ENCODE assay signal across 20 mouse cellular contexts in genomic region chr1:75455948-75456347, GRCm38 (mm10). TPM values are rescaled to one million over a fixed set of nuclear protein-coding genes. Genes with fewer than 3 reads are reported as not detected.
A peak's percentile ranks its signal among the peaks of the same experiment; 100 is the strongest.
DNase-seq lines count a peak whose midpoint lies in the region; ATAC-seq lines count a peak whose summit lies in the region.
"Had no signal": no experiment of that assay in that cellular context is flagged by ENCODE, and none has a peak within 500 bp of the region (broad histone marks: within the 10 kb centered on the region; RNA-seq: fewer than 3 reads in every experiment).

No protein-coding gene starts in this region.

- no peaks in the 10 kb centered on the region for H3K36me3 ChIP-seq in forebrain, embryonic 11.5 days (ENCODE audit: control insufficient read depth, insufficient read depth, low read length)
- no peaks in the 10 kb centered on the region for H3K36me3 ChIP-seq in hindbrain, embryonic 10.5 days
- no peaks in the 10 kb centered on the region for H3K36me3 ChIP-seq in midbrain, embryonic 11.5 days (ENCODE audit: control insufficient read depth, insufficient read depth, low read length)
- no peaks in the 10 kb centered on the region for H3K36me3 ChIP-seq in neural tube, embryonic 13.5 days
- H3K36me3 ChIP-seq: stomach, embryonic 15.5 days had no signal

- H3K27me3 ChIP-seq in forebrain, embryonic 11.5 days (ENCODE audit: control insufficient read depth, insufficient read depth, low read length) = peaks cover 29% of the 10 kb centered on the region
- peaks cover 96% of the 10 kb centered on the region for H3K27me3 ChIP-seq in hindbrain, embryonic 10.5 days (ENCODE audit: insufficient read depth, poor library complexity, severe bottlenecking)
- H3K27me3 ChIP-seq in midbrain, embryonic 11.5 days (ENCODE audit: control insufficient read depth, insufficient read depth, low read length) = peaks cover 18% of the 10 kb centered on the region
- H3K27me3 ChIP-seq in neural tube, embryonic 13.5 days = peaks cover 33% of the 10 kb centered on the region

- H3K9me3 ChIP-seq in forebrain, embryonic 11.5 days (ENCODE audit: control insufficient read depth, low read length) = no peaks in the 10 kb centered on the region
- H3K9me3 ChIP-seq in hindbrain, embryonic 10.5 days = no peaks in the 10 kb centered on the region
- no peaks in the 10 kb centered on the region for H3K9me3 ChIP-seq in midbrain, embryonic 11.5 days (ENCODE audit: control insufficient read depth, low read length)
- no peaks in the 10 kb centered on the region for H3K9me3 ChIP-seq in neural tube, embryonic 13.5 days
- H3K9me3 ChIP-seq: megakaryocyte, embryonic 14.5 days; stomach, embryonic 15.5 days had no signal

- H3K4me2 ChIP-seq in forebrain, embryonic 11.5 days (ENCODE audit: low read depth, low read length, severe bottlenecking) = no peak overlapping the region
- peak overlapping the region; percentile 11; the same call in 1 of the 2 replicates for H3K4me2 ChIP-seq in midbrain, embryonic 11.5 days
- peak overlapping the region; percentile 30 for H3K4me2 ChIP-seq in neural tube, embryonic 13.5 days
- H3K4me2 ChIP-seq: liver, embryonic 11.5 days; stomach, embryonic 15.5 days had no signal

- 12% methylated on average over 5 of the region's 5 CpGs for WGBS in forebrain, embryonic 11.5 days
- WGBS in hindbrain, embryonic 10.5 days = 27% methylated on average over 5 of the region's 5 CpGs
- 23% methylated on average over 5 of the region's 5 CpGs for WGBS in midbrain, embryonic 11.5 days
- 9% methylated on average over 5 of the region's 5 CpGs for whole genome bisulfite sequencing in neural tube, embryonic 13.5 days

- DNase-seq in forebrain, embryonic 11.5 days (ENCODE audit: low spot score) = peak; percentile 68
- no peak for DNase-seq in hindbrain, embryonic 10.5 days (ENCODE audit: low spot score)
- no peak for DNase-seq in midbrain, embryonic 11.5 days (ENCODE audit: low spot score, missing footprints)
- DNase-seq in ovary, postnatal 14 days (ENCODE audit: low spot score) = no peak
- no peak for DNase-seq in T-cell, adult 2 months (ENCODE audit: low spot score)
- DNase-seq in thymus, postnatal 0 days (ENCODE audit: low spot score) = no peak
- DNase-seq: cerebellum, adult 11-12 months; embryo, embryonic 11 days; heart, adult 2 months; heart, postnatal 36 days; kidney, adult 2 months; thymus, postnatal 14 days had no signal

- no peak overlapping the region for H3K27ac ChIP-seq in forebrain, embryonic 11.5 days (ENCODE audit: low read depth, low read length)
- H3K27ac ChIP-seq in hindbrain, embryonic 10.5 days = peak overlapping the region; percentile 57
- peak overlapping the region; percentile 14; the same call in 1 of the 2 replicates for H3K27ac ChIP-seq in midbrain, embryonic 11.5 days (ENCODE audit: low read depth, low read length)
- H3K27ac ChIP-seq in neural tube, embryonic 13.5 days (replicated peaks) = peak overlapping the region; percentile 84
- H3K27ac ChIP-seq: heart, adult 2 months; layer of hippocampus, adult 2 months; stomach, embryonic 15.5 days had no signal

- H3K9ac ChIP-seq in forebrain, embryonic 11.5 days (ENCODE audit: low read length) = no peak overlapping the region
- no peak overlapping the region for H3K9ac ChIP-seq in midbrain, embryonic 11.5 days (ENCODE audit: low read length)
- peak overlapping the region; percentile 49 for H3K9ac ChIP-seq in neural tube, embryonic 13.5 days
- H3K9ac ChIP-seq: stomach, embryonic 15.5 days had no signal

- no peak overlapping the region for H3K4me3 ChIP-seq in forebrain, embryonic 11.5 days (ENCODE audit: low read depth, low read length)
- no peak overlapping the region for H3K4me3 ChIP-seq in hindbrain, embryonic 10.5 days
- H3K4me3 ChIP-seq in midbrain, embryonic 11.5 days (ENCODE audit: low read depth, low read length) = no peak overlapping the region
- H3K4me3 ChIP-seq in neural tube, embryonic 13.5 days = no peak overlapping the region
- H3K4me3 ChIP-seq: erythroblast, embryonic 14.5 days; heart, adult 2 months; layer of hippocampus, adult 2 months; megakaryocyte, embryonic 14.5 days; stomach, embryonic 15.5 days had no signal

- peak; percentile 50; the same call in 1 of the 2 replicates for ATAC-seq in forebrain, embryonic 11.5 days (replicated peaks; ENCODE audit: low FRiP score)
- 0 out of 2 replicates have a peak, but pooled peaks have one; percentile 12 for ATAC-seq in midbrain, embryonic 11.5 days (ENCODE audit: low FRiP score)
- ATAC-seq in neural tube, embryonic 13.5 days (ENCODE audit: low read depth) = peak; percentile 60
- ATAC-seq: CD4-positive, CD25-positive, alpha-beta regulatory T cell, adult 4 months; lung, postnatal 0 days had no signal

- H3K4me1 ChIP-seq in forebrain, embryonic 11.5 days (replicated peaks; ENCODE audit: control insufficient read depth, insufficient read depth, low read length) = peaks cover 21% of the 10 kb centered on the region
- H3K4me1 ChIP-seq in hindbrain, embryonic 10.5 days (replicated peaks) = peaks cover 83% of the 10 kb centered on the region
- H3K4me1 ChIP-seq in midbrain, embryonic 11.5 days (ENCODE audit: control insufficient read depth, insufficient read depth, low read length) = peaks cover 35% of the 10 kb centered on the region
- H3K4me1 ChIP-seq in neural tube, embryonic 13.5 days (replicated peaks) = peaks cover 85% of the 10 kb centered on the region

RNA-seq across cellular contexts. Expression of gene Asic4, which starts 5.7 kb away (rescaled TPM):
- polyA plus RNA-seq in forebrain, embryonic 11.5 days (2014; fragmentation: Nextera tagmentation; extraction: Ambion mirVana) = 0.61 TPM in 2 replicates
- 3.8 and 9.3 TPM in 2 replicates for polyA plus RNA-seq in hindbrain, embryonic 10.5 days (2016; fragmentation: Nextera tagmentation; extraction: Ambion mirVana)
- polyA plus RNA-seq in midbrain, embryonic 11.5 days (2014; fragmentation: Nextera tagmentation; extraction: Ambion mirVana) = 4.6 and 5.9 TPM in 2 replicates
- polyA plus RNA-seq in neural tube, embryonic 13.5 days (2015; fragmentation: Nextera tagmentation; extraction: Ambion mirVana) = 28.7 and 28.8 TPM in 2 replicates
- not detected in 2 replicates for polyA plus RNA-seq in thymus, postnatal 0 days (2015; fragmentation: Nextera tagmentation; extraction: Ambion mirVana)
- polyA plus RNA-seq: CD4-positive, CD25-positive, alpha-beta regulatory T cell, adult 4 months; erythroblast, embryonic 14.5 days; heart, adult 2 months; lung, postnatal 0 days had no signal

RNA-seq across cellular contexts. Expression of gene Gmppa, which starts 20.2 kb away (rescaled TPM):
- polyA plus RNA-seq in forebrain, embryonic 11.5 days (2014; fragmentation: Nextera tagmentation; extraction: Ambion mirVana) = 46.3 and 47.2 TPM in 2 replicates
- polyA plus RNA-seq in hindbrain, embryonic 10.5 days (2016; fragmentation: Nextera tagmentation; extraction: Ambion mirVana) = 62.3 and 91.2 TPM in 2 replicates
- 56.1 and 56.4 TPM in 2 replicates for polyA plus RNA-seq in midbrain, embryonic 11.5 days (2014; fragmentation: Nextera tagmentation; extraction: Ambion mirVana)
- 74.4 and 75.9 TPM in 2 replicates for polyA plus RNA-seq in neural tube, embryonic 13.5 days (2015; fragmentation: Nextera tagmentation; extraction: Ambion mirVana)
- polyA plus RNA-seq in thymus, postnatal 0 days (2015; fragmentation: Nextera tagmentation; extraction: Ambion mirVana) = 51.4 and 58.5 TPM in 2 replicates

RNA-seq across cellular contexts. Expression of gene Chpf, which starts 23.2 kb away (rescaled TPM):
- polyA plus RNA-seq in forebrain, embryonic 11.5 days (2014; fragmentation: Nextera tagmentation; extraction: Ambion mirVana) = 21.3 and 23.3 TPM in 2 replicates
- 25.1 and 29.8 TPM in 2 replicates for polyA plus RNA-seq in hindbrain, embryonic 10.5 days (2016; fragmentation: Nextera tagmentation; extraction: Ambion mirVana)
- polyA plus RNA-seq in midbrain, embryonic 11.5 days (2014; fragmentation: Nextera tagmentation; extraction: Ambion mirVana) = 15.2 and 20.8 TPM in 2 replicates
- 39.1 and 41.0 TPM in 2 replicates for polyA plus RNA-seq in neural tube, embryonic 13.5 days (2015; fragmentation: Nextera tagmentation; extraction: Ambion mirVana)
- 10.7 and 11.4 TPM in 2 replicates for polyA plus RNA-seq in thymus, postnatal 0 days (2015; fragmentation: Nextera tagmentation; extraction: Ambion mirVana)

RNA-seq across cellular contexts. Expression of gene Tmem198, which starts 23.4 kb away (rescaled TPM):
- polyA plus RNA-seq in forebrain, embryonic 11.5 days (2014; fragmentation: Nextera tagmentation; extraction: Ambion mirVana) = 8.9 and 9.4 TPM in 2 replicates
- polyA plus RNA-seq in hindbrain, embryonic 10.5 days (2016; fragmentation: Nextera tagmentation; extraction: Ambion mirVana) = 8.6 and 20.4 TPM in 2 replicates
- polyA plus RNA-seq in midbrain, embryonic 11.5 days (2014; fragmentation: Nextera tagmentation; extraction: Ambion mirVana) = 11.6 and 13.0 TPM in 2 replicates
- polyA plus RNA-seq in neural tube, embryonic 13.5 days (2015; fragmentation: Nextera tagmentation; extraction: Ambion mirVana) = 37.2 and 40.9 TPM in 2 replicates
- 0.30 and 0.39 TPM in 2 replicates for polyA plus RNA-seq in thymus, postnatal 0 days (2015; fragmentation: Nextera tagmentation; extraction: Ambion mirVana)
- polyA plus RNA-seq: CD4-positive, CD25-positive, alpha-beta regulatory T cell, adult 4 months had no signal

RNA-seq across cellular contexts. Expression of gene Obsl1, which starts 50.3 kb away (rescaled TPM):
- polyA plus RNA-seq in forebrain, embryonic 11.5 days (2014; fragmentation: Nextera tagmentation; extraction: Ambion mirVana) = 42.6 and 44.7 TPM in 2 replicates
- polyA plus RNA-seq in hindbrain, embryonic 10.5 days (2016; fragmentation: Nextera tagmentation; extraction: Ambion mirVana) = 37.9 and 44.2 TPM in 2 replicates
- polyA plus RNA-seq in midbrain, embryonic 11.5 days (2014; fragmentation: Nextera tagmentation; extraction: Ambion mirVana) = 31.0 and 33.2 TPM in 2 replicates
- polyA plus RNA-seq in neural tube, embryonic 13.5 days (2015; fragmentation: Nextera tagmentation; extraction: Ambion mirVana) = 28.1 and 30.1 TPM in 2 replicates
- polyA plus RNA-seq in thymus, postnatal 0 days (2015; fragmentation: Nextera tagmentation; extraction: Ambion mirVana) = 9.9 and 10.2 TPM in 2 replicates
- polyA plus RNA-seq: CD4-positive, CD25-positive, alpha-beta regulatory T cell, adult 4 months had no signal
